Mouse (Mus musculus): ENCODE data around the gene Hk2.

Gene Hk2

DNA sequence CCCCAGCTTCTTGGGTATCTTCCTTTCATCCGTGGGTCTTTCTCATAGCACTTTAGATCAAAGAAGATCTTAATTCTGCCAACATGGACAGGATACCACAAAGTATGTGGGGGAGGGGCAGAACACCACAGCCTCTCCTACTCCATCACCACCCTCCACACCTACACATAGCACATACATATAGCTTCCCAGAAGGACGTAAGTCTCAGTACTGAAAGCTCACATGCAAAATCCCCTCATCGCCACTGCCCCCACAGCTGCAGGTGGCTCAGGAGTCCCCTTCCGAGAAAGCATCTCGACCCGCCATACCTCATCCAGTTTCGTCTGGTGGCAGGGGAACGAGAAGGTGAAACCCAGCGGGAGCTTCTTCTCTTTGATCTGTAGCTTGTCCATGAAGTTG lies 29.7 kb downstream of the Hk2 start:
- intact Hi-C loops (cut with DNase I): no loop called here

DNA sequence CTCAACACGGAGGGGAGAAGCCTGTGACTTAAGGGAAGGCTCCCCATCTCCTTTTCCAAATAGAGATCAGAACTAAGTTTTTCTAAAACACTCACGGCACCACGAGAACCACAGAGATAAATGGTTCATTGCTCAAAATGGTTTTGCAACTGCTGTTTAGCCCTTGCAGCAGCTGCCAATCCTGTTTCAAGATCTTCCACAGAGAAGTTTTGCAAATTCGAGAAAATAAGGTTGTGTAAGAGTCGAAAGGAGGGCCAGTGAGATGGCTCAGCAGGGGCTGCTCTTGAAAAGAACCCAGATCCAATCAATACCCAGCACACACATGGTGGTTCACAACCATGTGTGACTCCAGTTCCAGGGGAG lies 32.8 kb downstream of the Hk2 start:
- intact Hi-C loops (cut with DNase I): loop anchor here (2.0 kb wide), 1 partner anchor 141 kb away; no protein-coding TSS in a partner anchor

DNA sequence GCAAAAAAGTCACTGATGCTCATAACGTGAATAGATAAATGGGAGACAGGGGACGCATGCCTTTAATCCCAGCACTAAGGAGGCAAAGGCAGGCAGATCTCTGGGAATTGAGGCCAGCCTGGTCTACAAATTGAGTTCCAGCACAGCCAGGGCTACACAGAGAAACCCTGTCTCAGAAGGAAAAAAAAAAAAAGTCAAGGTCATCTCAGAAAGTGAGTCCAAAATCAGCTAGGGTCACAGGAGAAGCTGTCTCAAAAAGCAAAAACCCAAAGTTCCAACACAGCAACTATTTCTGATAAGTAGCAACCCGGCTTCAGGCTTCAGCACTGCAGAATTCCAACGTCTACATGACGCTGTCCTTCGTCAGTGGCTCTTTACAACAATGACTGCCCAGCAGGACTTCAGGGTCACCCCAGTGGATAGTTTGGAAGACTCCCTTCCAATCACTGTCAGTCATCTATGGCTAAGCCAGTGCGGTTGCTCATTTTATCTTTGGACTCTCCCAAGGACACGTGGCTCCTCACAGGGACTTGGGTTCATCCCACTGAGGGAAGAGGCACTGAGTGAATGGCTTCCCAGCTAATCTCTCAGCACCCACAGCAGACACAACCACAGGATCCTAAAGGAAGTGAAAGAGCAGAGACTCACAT lies 33.3 kb downstream of the Hk2 start:
- intact Hi-C loops (cut with DNase I): loop anchor here (2.0 kb wide), 1 partner anchor 142 kb away; no protein-coding TSS in a partner anchor

GRCm38 (mm10) chr6:82740269-82740668 lies 34.0 kb downstream of the Hk2 start:
- intact Hi-C loops (cut with DNase I): loop anchor here (2.0 kb wide), 1 partner anchor 143 kb away; no protein-coding TSS in a partner anchor

- intact Hi-C loops (cut with DNase I): no loop called here
Observed at GRCm38 (mm10) chr6:82737634-82738540, 36.4 kb downstream of the Hk2 start.

DNA sequence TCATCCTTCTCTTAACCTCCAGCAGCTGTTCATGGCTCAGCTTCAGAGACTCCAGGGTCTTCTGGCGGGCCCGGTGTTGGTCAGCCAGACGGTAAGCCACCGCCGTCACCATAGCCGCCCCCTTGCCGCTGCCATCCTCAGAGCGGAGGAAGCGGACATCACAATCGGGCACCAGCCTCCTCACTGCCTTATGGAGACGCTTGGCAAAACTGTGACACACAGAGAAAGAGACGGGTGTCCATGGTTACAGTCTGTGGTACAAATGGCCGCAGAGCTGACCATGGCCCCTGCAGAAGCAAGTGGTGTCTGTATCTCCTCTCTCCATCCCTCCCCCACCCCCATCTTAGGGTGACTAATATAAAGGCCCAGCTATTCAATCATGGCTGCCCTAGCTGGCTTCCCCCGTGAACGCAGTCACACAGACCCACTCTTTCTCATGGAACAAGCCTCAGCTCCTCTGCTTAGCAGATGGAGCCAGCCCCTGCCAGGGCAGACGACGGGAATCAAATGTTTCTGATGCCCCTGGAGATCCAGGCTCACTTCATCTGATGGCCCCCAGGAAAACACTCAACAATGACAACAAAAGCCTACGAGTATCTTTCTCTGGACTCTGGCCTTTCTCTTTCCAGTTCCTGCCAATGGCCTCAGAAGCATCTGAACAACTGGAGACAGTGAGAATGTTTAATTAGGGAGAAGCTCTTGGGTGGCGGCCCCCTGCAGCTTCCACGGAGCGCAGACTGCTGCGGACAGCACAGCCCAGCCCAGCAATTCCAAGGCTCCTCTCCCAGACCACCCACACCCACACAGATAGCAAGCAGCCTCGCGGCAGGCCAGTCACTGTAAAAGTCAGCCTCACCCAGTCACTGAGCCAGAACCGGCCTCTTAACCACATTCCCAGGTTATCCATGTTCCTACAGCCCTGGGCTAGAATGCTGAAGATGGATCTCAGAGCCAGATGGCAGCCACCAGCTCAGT lies 37.3 kb downstream of the Hk2 start:
- intact Hi-C loops (cut with DNase I): no loop called here

GRCm38 (mm10) chr6:82735347-82735746 lies 38.9 kb downstream of the Hk2 start:
- intact Hi-C loops (cut with DNase I): no loop called here

DNA sequence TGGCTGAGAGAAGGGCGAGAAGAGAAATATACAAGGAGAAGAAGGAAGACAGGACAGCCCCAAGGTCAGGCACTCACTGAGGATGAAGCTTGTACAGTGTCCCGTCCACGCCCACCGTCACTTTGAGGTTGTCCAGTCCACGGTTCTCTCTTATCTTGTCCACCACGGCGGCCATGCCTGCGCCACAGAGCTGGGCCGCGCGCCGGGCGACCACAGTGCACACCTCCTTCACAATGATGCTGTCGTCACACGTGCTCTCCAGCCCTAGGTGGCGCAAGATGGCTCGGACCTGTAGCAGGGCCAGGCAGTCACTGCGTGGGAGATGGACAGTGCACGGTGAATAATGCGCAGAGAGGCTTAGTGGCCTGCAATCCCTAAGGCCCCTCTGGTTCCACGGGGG lies 45.6 kb downstream of the Hk2 start:
- intact Hi-C loops (cut with DNase I): no loop called here

DNA sequence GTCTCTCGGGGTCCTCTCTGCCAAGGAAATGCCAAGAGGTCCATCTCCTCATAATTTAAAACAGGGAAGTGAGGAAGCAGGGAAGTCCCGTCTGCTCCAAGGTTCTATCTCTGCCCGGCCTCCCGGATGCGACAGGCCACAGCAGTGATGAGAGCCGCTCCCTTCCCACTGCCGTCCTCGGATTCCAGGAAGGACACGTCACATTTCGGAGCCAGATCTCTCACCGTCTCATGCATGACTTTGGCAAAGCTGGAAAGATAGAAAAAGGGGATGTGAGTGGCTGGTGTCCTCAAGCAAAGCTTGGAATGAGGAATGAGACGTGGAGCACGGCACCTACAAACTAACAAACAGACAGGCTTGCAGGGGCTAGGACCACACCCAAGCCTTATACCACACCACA lies 47.0 kb downstream of the Hk2 start:
- intact Hi-C loops (cut with DNase I): no loop called here

GRCm38 (mm10) chr6:82723321-82723720 lies 50.9 kb downstream of the Hk2 start:
- intact Hi-C loops (cut with DNase I): no loop called here

- intact Hi-C loops (cut with DNase I): loop anchor here (10.0 kb wide), 1 partner anchor 249 kb away; no protein-coding TSS in a partner anchor
Observed at GRCm38 (mm10) chr6:82716126-82716525, 58.1 kb downstream of the Hk2 start.

- intact Hi-C loops (cut with DNase I): loop anchor here (10.0 kb wide), 1 partner anchor 249 kb away; no protein-coding TSS in a partner anchor
Observed at GRCm38 (mm10) chr6:82715653-82716052, 58.6 kb downstream of the Hk2 start.

DNA sequence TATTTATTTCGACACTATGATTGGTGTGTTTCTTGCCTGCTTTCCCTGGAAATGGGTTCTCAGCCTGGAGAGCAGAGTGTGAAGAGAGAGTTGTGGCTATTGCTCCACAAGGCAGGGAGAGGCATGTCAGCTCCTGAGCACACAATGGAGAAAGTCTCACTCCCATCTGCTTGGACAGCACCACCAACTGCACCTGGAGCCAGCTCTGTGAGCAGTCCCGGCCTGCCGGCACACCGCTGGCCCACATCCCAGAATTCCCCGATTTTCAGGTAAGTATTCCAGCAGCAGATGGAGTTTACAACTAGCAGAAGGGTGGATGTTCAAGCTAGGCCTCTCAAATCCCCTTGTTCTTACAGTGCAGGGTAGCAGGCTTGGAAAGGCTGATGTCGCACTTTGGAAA lies 59.0 kb downstream of the Hk2 start:
- intact Hi-C loops (cut with DNase I): loop anchor here (10.0 kb wide), 1 partner anchor 250 kb away; no protein-coding TSS in a partner anchor

DNA sequence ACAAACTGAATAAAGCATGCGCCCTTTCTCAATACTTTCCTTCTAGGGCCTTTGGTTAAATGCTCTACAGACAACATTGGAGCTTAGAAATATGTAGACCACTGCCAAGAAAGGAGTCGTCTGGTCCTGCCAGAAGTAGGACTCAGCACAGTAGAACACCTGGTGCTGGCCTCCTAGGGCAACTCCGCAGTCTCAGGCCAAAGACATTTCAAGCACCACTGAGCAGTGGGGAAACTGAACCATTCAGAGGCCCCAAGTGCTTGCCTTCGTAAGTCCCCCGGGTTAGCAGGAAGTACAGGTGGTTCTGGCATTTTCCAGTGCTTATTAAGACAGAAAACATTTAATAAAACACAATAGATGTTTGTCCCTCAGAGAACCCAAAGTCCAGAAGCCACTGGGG lies 59.4 kb downstream of the Hk2 start:
- intact Hi-C loops (cut with DNase I): loop anchor here (5.0 to 10.0 kb wide), 2 partner anchors 177 to 250 kb away; no protein-coding TSS in a partner anchor

DNA sequence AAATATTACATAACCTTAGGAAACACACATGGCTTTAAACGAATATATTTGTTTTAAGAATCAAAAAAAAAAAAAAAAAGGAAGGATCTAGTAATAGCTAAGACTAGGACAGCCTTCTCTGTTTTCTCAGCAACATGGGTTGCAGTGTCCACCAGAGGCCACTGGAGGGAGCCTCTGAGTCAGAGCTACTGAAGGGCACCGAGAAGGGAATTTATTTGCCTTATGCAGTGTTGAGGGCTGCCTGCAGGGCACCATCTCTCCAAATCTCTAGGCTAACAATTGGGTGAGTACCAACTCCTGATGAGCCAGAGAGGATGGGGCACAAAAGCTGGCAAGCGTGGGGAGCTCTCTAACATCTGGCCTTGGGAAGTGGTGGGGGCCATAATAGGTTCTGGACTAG lies 60.0 kb downstream of the Hk2 start:
- intact Hi-C loops (cut with DNase I): loop anchor here (5.0 to 10.0 kb wide), 2 partner anchors 178 to 251 kb away; no protein-coding TSS in a partner anchor

DNA sequence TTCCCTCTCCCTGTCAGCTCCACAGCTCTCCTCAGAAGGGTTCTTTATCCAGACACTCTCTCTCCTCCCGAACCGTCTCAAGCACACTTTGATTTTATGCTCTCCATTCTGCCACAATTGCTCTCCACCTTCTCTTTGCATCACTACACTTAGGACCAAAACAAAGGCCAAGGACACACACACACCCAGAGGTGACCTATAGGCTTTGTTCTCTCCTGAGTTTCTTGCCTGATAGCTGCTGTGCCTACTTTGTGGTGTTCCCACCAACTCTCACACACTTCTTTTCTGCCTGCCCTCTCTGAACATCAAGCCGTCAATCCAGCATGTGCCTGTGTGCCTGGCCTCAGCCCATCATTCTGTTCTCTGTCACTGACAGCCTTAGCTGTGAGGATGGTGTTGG lies 66.5 kb downstream of the Hk2 start:
- intact Hi-C loops (cut with DNase I): loop anchor here (5.0 to 10.0 kb wide), 2 partner anchors 413 to 730 kb away; no protein-coding TSS in a partner anchor

- intact Hi-C loops (cut with DNase I): loop anchor here (5.0 to 10.0 kb wide), 2 partner anchors 412 to 730 kb away; no protein-coding TSS in a partner anchor
Observed at GRCm38 (mm10) chr6:82707241-82707640, 67.0 kb downstream of the Hk2 start.

- intact Hi-C loops (cut with DNase I): loop anchor here (5.0 to 10.0 kb wide), 2 partner anchors 410 to 728 kb away; no protein-coding TSS in a partner anchor
Observed at GRCm38 (mm10) chr6:82705221-82705620, 69.0 kb downstream of the Hk2 start, which contains the start of gene Pole4. Pole4 (minus strand) TSS chr6:82705365.

GRCm38 (mm10) chr6:82703710-82704109 lies 70.5 kb downstream of the Hk2 start:
- intact Hi-C loops (cut with DNase I): loop anchor here (10.0 kb wide), 1 partner anchor 409 kb away; no protein-coding TSS in a partner anchor

GRCm38 (mm10) chr6:82702593-82703017 lies 71.6 kb downstream of the Hk2 start:
- intact Hi-C loops (cut with DNase I): loop anchor here (10.0 kb wide), 1 partner anchor 408 kb away; no protein-coding TSS in a partner anchor
